ENCODE assay signal across 8 mouse cellular contexts in genomic region chr14:75761028-75761805, GRCm38 (mm10). TPM values are rescaled to one million over a fixed set of nuclear protein-coding genes. Genes with fewer than 3 reads are reported as not detected.
A peak's percentile ranks its signal among the peaks of the same experiment; 100 is the strongest.
DNase-seq lines count a peak whose midpoint lies in the region; ATAC-seq and TF ChIP-seq lines count a peak whose summit lies in the region.

No protein-coding gene starts in this region.

- no peaks in the 10 kb centered on the region for H3K27me3 ChIP-seq in limb, embryonic 14.5 days (ENCODE audit: control insufficient read depth, insufficient read depth, low read length)

- H3K4me2 ChIP-seq in limb, embryonic 14.5 days (replicated peaks; ENCODE audit: low read depth, low read length, severe bottlenecking) = no peak overlapping the region

- H3K36me3 ChIP-seq in ES-E14 (ENCODE audit: control insufficient read depth, insufficient read depth, low read length, poor library complexity, severe bottlenecking) = no peaks in the 10 kb centered on the region
- H3K36me3 ChIP-seq in limb, embryonic 14.5 days (ENCODE audit: control insufficient read depth, insufficient read depth, low read length) = peaks cover 12% of the 10 kb centered on the region; the same call in 1 of the 2 replicates

- H3K27ac ChIP-seq in ES-E14 (ENCODE audit: insufficient read depth, low read depth, low read length, poor library complexity, severe bottlenecking) = no peak overlapping the region
- H3K27ac ChIP-seq in limb, embryonic 14.5 days (replicated peaks; ENCODE audit: low read depth, low read length) = no peak overlapping the region

- DNase-seq in layer of hippocampus, adult 11-12 months (ENCODE audit: low spot score) = peak; percentile 61
- no peak for DNase-seq in layer of hippocampus, adult 9-11 months
- peak; percentile 36 for DNase-seq in ES-E14 (ENCODE audit: low read depth, low spot score)
- DNase-seq in c-Kit-positive CD71-positive TER-119-negative erythroid progenitor cells, embryonic 14.5 days (ENCODE audit: low read depth) = peak; percentile 70
- DNase-seq in limb, embryonic 14.5 days (ENCODE audit: low spot score) = peak; percentile 65
- DNase-seq in natural killer cell, adult 2 months (ENCODE audit: low spot score in 2 of 2) = peak; percentile 27 to 36
- DNase-seq in ovary, postnatal 10 days (ENCODE audit: low spot score) = no peak

- no peaks in the 10 kb centered on the region for H3K9me3 ChIP-seq in ES-E14 (ENCODE audit: control insufficient read depth, insufficient read depth, low read depth, low read length)
- H3K9me3 ChIP-seq in limb, embryonic 14.5 days (ENCODE audit: control insufficient read depth, low read length) = no peaks in the 10 kb centered on the region

- TF ChIP-seq POLR2A in limb, embryonic 14.5 days (IDR thresholded peaks at IDR 0.05; ENCODE audit: borderline replicate concordance, extremely low read depth, insufficient read depth, insufficient read length) = no peak

- WGBS in limb, embryonic 14.5 days = 58% methylated on average over 10 of the region's 10 CpGs

- ATAC-seq in granulocyte monocyte progenitor cell, adult 5-6 weeks (replicated peaks; ENCODE audit: poor library complexity, severe bottlenecking) = peak; percentile 87
- ATAC-seq in limb, embryonic 14.5 days (ENCODE audit: low FRiP score, low read depth) = no peak

- no peaks in the 10 kb centered on the region for H3K4me1 ChIP-seq in ES-E14 (ENCODE audit: control insufficient read depth in 2 of 2, insufficient read depth in 2 of 2, low read length in 2 of 2, poor library complexity in 1 of 2)
- H3K4me1 ChIP-seq in limb, embryonic 14.5 days (ENCODE audit: control insufficient read depth, insufficient read depth, low read length) = no peaks in the 10 kb centered on the region

- no peak overlapping the region for H3K4me3 ChIP-seq in ES-E14 (ENCODE audit: insufficient read depth in 1 of 2, low read depth in 1 of 2, low read length in 2 of 2, poor library complexity in 1 of 2, severe bottlenecking in 1 of 2)
- H3K4me3 ChIP-seq in limb, embryonic 14.5 days (replicated peaks; ENCODE audit: low read length) = no peak overlapping the region

- in situ Hi-C loops in ES-E14 (cut with MboI; ENCODE audit: low sequenced_read_pairs in 2 of 2, unreplicated experiment in 2 of 2) = no loop called here

- H3K9ac ChIP-seq in ES-E14 (ENCODE audit: insufficient read depth, low read depth, low read length, poor library complexity, severe bottlenecking) = no peak overlapping the region
- H3K9ac ChIP-seq in limb, embryonic 14.5 days (ENCODE audit: low read depth, low read length, severe bottlenecking) = no peak overlapping the region

TF ChIP-seq in ES-E14, 5 proteins besides CTCF, POLR2A, EP300 and RAD21:
- TF ChIP-seq ZNF384 (IDR thresholded peaks at IDR 0.05; ENCODE audit: low read depth, low read length) (0 out of 2 replicates have a peak, but pooled peaks have one; percentile 8), CHD2 (IDR thresholded peaks at IDR 0.05; ENCODE audit: low read depth, low read length) (no peak), ZC3H11A (IDR thresholded peaks at IDR 0.05; ENCODE audit: borderline replicate concordance, low read depth, low read length) (0 out of 2 replicates have a peak, but pooled peaks have one; percentile 15), HCFC1 (IDR thresholded peaks at IDR 0.05; ENCODE audit: borderline replicate concordance, insufficient read depth, low read length) (no peak), MAFK (IDR thresholded peaks at IDR 0.05; ENCODE audit: insufficient read depth, low read depth, low read length) (no peak)
TF ChIP-seq in ES-E14: peak in this region for 2.

RNA-seq across cellular contexts. Expression of gene Cog3, which starts 6.9 kb away (rescaled TPM):
- total RNA-seq in ES-E14 (2012; rRNA removed) = 11.2 and 16.4 TPM in 2 replicates
- total RNA-seq in granulocyte monocyte progenitor cell, adult 5-6 weeks (2014; fragmentation: Nextera tagmentation) = 17.4 and 21.1 TPM in 2 replicates
- total RNA-seq in granulocyte monocyte progenitor cell, adult 5-6 weeks (2017) = 26.1 and 30.3 TPM in 2 replicates
- polyA plus RNA-seq in limb, embryonic 14.5 days (2012; rRNA removed) = 30.5 and 30.8 TPM in 2 replicates
- 26.5 and 28.1 TPM in 2 replicates for polyA plus RNA-seq in limb, embryonic 14.5 days (2014; fragmentation: Nextera tagmentation; extraction: Ambion mirVana)

RNA-seq across cellular contexts. Expression of gene Slc25a30, which starts 25.6 kb away (rescaled TPM):
- total RNA-seq in ES-E14 (2012; rRNA removed) = 5.1 and 9.2 TPM in 2 replicates
- total RNA-seq in granulocyte monocyte progenitor cell, adult 5-6 weeks (2014; fragmentation: Nextera tagmentation) = 15.4 and 26.2 TPM in 2 replicates
- 16.0 and 20.5 TPM in 2 replicates for total RNA-seq in granulocyte monocyte progenitor cell, adult 5-6 weeks (2017)
- polyA plus RNA-seq in limb, embryonic 14.5 days (2012; rRNA removed) = 6.2 and 8.2 TPM in 2 replicates
- polyA plus RNA-seq in limb, embryonic 14.5 days (2014; fragmentation: Nextera tagmentation; extraction: Ambion mirVana) = 3.5 and 4.6 TPM in 2 replicates

Comparison
In these comparisons a context has a peak if more than half of its experiments do, and no peak if none do; other contexts are left out.
1. DNase-seq: peak in layer of hippocampus, adult 11-12 months (single experiment), ES-E14 (single experiment), c-Kit-positive CD71-positive TER-119-negative erythroid progenitor cells, embryonic 14.5 days (single experiment), limb, embryonic 14.5 days (single experiment) and natural killer cell, adult 2 months (2 of 2); none in layer of hippocampus, adult 9-11 months (single experiment) and ovary, postnatal 10 days (single experiment).